Comparison of ENCODE assay signal across 8 mouse cellular contexts in the genomic region with DNA sequence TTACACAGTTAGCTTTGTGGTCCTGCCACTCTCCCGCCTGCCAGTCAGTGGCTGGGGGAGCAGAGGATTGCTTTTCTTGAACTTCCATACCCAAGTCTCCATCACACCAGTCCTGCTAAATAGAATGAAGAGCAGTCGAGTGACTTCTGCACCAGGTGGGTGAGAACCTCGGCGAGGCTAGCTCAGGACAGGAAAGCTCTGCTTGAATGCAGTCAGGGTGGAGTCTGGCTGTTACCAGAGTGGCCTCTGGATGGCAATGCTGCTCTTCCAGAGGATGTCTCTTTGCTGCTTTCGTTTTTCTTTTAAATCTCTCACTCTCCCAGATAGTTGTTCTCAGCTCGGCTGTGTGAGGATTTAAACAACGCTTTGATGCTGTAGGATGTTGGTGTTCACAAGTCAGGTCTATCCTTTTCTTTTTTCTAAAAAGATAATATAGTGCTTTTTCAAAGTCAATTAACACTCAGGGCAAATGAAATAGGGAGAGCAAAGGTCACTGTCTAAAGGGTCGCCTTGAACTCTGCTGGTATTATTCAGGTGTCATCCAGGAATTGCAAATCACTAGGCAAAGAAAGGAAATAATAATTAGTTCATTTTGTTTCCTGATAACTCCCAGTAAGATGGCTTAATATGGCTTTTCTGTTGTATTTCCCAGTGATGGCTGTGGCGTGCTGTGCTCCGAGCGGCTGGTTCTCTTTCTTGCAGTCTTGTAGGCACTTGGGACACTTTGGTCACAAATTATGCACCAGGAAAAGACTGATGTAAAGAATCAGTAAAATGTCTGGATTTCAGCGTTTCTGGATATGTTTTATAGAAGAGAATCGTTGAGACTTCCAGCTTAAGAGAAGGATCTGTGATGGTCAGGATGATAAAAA.
A peak's percentile ranks its signal among the peaks of the same experiment; 100 is the strongest.
DNase-seq lines count a peak whose midpoint lies in the region; ATAC-seq and TF ChIP-seq lines count a peak whose summit lies in the region.

No protein-coding gene starts in this region.

- ATAC-seq in hindbrain, embryonic 11.5 days (ENCODE audit: low FRiP score): peak; percentile 88
- ATAC-seq in erythroid progenitor cell, adult 5-6 weeks (replicated peaks; ENCODE audit: low FRiP score, poor library complexity, severe bottlenecking): no peak

- H3K4me2 ChIP-seq in hindbrain, embryonic 11.5 days (replicated peaks; ENCODE audit: low read depth, low read length): no peak overlapping the region

- no peak for TF ChIP-seq EP300 in ES-Bruce4 (IDR thresholded peaks at IDR 0.05; ENCODE audit: insufficient read depth, low read depth, low read length)

- peak; percentile 37 for TF ChIP-seq CTCF in ES-Bruce4 (IDR thresholded peaks at IDR 0.05; ENCODE audit: low read depth, low read length)
- peak; percentile 84 for TF ChIP-seq CTCF in brain, embryonic 14.5 days (IDR thresholded peaks at IDR 0.05; ENCODE audit: borderline replicate concordance, extremely low read depth, insufficient read depth, insufficient read length)

- H3K9me3 ChIP-seq in ES-Bruce4 (replicated peaks; ENCODE audit: control insufficient read depth, insufficient read depth, low read length, poor library complexity, severe bottlenecking): no peaks in the 10 kb centered on the region
- H3K9me3 ChIP-seq in forebrain, embryonic 10.5 days: no peaks in the 10 kb centered on the region
- H3K9me3 ChIP-seq in hindbrain, embryonic 11.5 days (ENCODE audit: control insufficient read depth, low read length): no peaks in the 10 kb centered on the region

- peak; percentile 93 for DNase-seq in brain, embryonic 14.5 days (ENCODE audit: low read depth)
- peak; percentile 46 for DNase-seq in forebrain, embryonic 10.5 days (ENCODE audit: extremely low spot score, low spot score)
- DNase-seq in hindbrain, embryonic 11.5 days (ENCODE audit: low spot score): peak; percentile 76
- DNase-seq in layer of hippocampus, postnatal 36 days: peak; percentile 62 to 63
- peak; percentile 69 for DNase-seq in mesoderm, embryonic 11.5 days (ENCODE audit: low read depth, low spot score)
- DNase-seq in skeletal muscle tissue, adult 2 months (ENCODE audit: low read depth, low spot score): peak; percentile 0

- H3K4me1 ChIP-seq in ES-Bruce4 (ENCODE audit: control insufficient read depth, insufficient read depth, low read length): no peaks in the 10 kb centered on the region
- peaks cover 8% of the 10 kb centered on the region for H3K4me1 ChIP-seq in forebrain, embryonic 10.5 days
- no peaks in the 10 kb centered on the region for H3K4me1 ChIP-seq in hindbrain, embryonic 11.5 days (replicated peaks; ENCODE audit: control insufficient read depth, insufficient read depth, low read length)

- no peaks in the 10 kb centered on the region for H3K27me3 ChIP-seq in ES-Bruce4 (ENCODE audit: control insufficient read depth, insufficient read depth, low read length, poor library complexity, severe bottlenecking)
- no peaks in the 10 kb centered on the region for H3K27me3 ChIP-seq in forebrain, embryonic 10.5 days (ENCODE audit: poor library complexity, severe bottlenecking)
- no peaks in the 10 kb centered on the region for H3K27me3 ChIP-seq in hindbrain, embryonic 11.5 days (ENCODE audit: control insufficient read depth, insufficient read depth, low read length)

- no peaks in the 10 kb centered on the region for H3K36me3 ChIP-seq in ES-Bruce4 (ENCODE audit: control insufficient read depth, insufficient read depth, low read length, poor library complexity, severe bottlenecking)
- no peaks in the 10 kb centered on the region for H3K36me3 ChIP-seq in forebrain, embryonic 10.5 days (replicated peaks)
- no peaks in the 10 kb centered on the region for H3K36me3 ChIP-seq in hindbrain, embryonic 11.5 days (ENCODE audit: control insufficient read depth, insufficient read depth, low read length)

- H3K4me3 ChIP-seq in ES-Bruce4 (ENCODE audit: low read depth, low read length): no peak overlapping the region
- no peak overlapping the region for H3K4me3 ChIP-seq in forebrain, embryonic 10.5 days
- H3K4me3 ChIP-seq in hindbrain, embryonic 11.5 days (ENCODE audit: low read depth, low read length): no peak overlapping the region

- no peak for TF ChIP-seq POLR2A in ES-Bruce4 (IDR thresholded peaks at IDR 0.05; ENCODE audit: insufficient read depth, low read length)
- no peak for TF ChIP-seq POLR2A in brain, embryonic 14.5 days (IDR thresholded peaks at IDR 0.05; ENCODE audit: borderline replicate concordance, extremely low read depth, insufficient read depth, insufficient read length, poor library complexity, severe bottlenecking)

- no peak overlapping the region for H3K27ac ChIP-seq in ES-Bruce4 (ENCODE audit: insufficient read depth, low read length)
- no peak overlapping the region for H3K27ac ChIP-seq in forebrain, embryonic 10.5 days
- no peak overlapping the region for H3K27ac ChIP-seq in hindbrain, embryonic 11.5 days (ENCODE audit: low read depth, low read length)

- H3K9ac ChIP-seq in ES-Bruce4 (ENCODE audit: low read depth, poor library complexity, severe bottlenecking): no peak overlapping the region
- H3K9ac ChIP-seq in hindbrain, embryonic 11.5 days (ENCODE audit: low read depth, low read length): no peak overlapping the region

- 34% methylated on average over 13 of the region's 13 CpGs for WGBS in forebrain, embryonic 10.5 days
- 41% methylated on average over 13 of the region's 13 CpGs for WGBS in hindbrain, embryonic 11.5 days

Comparison
In these comparisons a context has a peak if more than half of its experiments do, and no peak if none do; other contexts are left out.
1. DNase-seq: peak in every context shown above with its lines; median percentile 93 in brain, embryonic 14.5 days; 76 in hindbrain, embryonic 11.5 days; 69 in mesoderm, embryonic 11.5 days; 62 in layer of hippocampus, postnatal 36 days; 46 in forebrain, embryonic 10.5 days; 0 in skeletal muscle tissue, adult 2 months.